Mouse (Mus musculus): ENCODE measurements at regions not wholly inside any gene's neighbourhood (a gene's known extent, or its start where the extent isn't known, plus 50 kb on each side); places are given as distances from the start of the nearest gene placed in this dataset.

DNA sequence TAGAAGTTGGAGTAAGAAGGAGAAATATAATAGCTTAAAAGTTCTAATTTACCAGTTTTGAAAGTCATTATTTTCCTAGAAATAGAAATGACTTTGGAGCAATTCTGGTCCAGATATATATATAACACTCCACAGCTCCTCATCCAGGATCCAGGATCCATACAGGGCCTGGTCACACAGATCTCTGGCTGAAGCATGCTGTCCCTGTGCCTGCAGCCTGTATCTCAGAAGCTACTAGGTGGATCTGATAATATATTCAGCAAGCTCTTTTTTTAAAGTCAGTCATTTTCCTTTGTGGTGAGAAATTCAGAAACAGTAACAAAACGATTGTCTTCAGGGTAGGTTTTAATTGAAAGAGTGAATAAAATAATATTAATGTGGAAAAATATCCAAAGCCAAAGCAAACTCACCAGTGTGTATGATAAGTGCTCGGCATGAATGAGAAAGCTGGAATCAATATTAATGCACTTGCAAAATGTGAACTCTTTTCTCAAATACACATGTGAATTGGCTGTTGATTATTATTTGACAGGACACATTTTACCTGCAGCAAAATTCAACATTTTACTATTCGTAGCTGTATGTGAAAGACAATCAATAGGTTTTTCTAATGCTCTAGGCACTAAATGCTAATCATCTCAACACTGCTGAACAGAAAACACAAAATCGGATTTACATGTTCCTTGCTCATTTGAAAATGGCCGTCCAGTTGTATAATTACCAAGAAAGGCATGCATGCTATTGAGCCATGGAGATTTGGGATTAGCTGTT is 288.1 kb upstream of the Cxadr start:
- no peak for TF ChIP-seq CTCF (IDR thresholded peaks at IDR 0.05; ENCODE audit: insufficient read depth, low read length)
- TF ChIP-seq POLR2A (IDR thresholded peaks at IDR 0.05; ENCODE audit: borderline replicate concordance, extremely low read depth, low read depth, low read length) = no peak

Data from lung, adult 2 months (tissue).